Mouse (Mus musculus) right cerebral cortex, postnatal 36 days (tissue): Measurements from ENCODE around the gene Kcnq2.

ENCODE experiments used
- DNase-seq, 2 experiments: peaks; one replicate each; pipeline ENCODE4 v3.0.0; 2022; ENCODE audit warnings: low spot score in 2 of 2, mixed read lengths in 1 of 2

Gene Kcnq2

DNA sequence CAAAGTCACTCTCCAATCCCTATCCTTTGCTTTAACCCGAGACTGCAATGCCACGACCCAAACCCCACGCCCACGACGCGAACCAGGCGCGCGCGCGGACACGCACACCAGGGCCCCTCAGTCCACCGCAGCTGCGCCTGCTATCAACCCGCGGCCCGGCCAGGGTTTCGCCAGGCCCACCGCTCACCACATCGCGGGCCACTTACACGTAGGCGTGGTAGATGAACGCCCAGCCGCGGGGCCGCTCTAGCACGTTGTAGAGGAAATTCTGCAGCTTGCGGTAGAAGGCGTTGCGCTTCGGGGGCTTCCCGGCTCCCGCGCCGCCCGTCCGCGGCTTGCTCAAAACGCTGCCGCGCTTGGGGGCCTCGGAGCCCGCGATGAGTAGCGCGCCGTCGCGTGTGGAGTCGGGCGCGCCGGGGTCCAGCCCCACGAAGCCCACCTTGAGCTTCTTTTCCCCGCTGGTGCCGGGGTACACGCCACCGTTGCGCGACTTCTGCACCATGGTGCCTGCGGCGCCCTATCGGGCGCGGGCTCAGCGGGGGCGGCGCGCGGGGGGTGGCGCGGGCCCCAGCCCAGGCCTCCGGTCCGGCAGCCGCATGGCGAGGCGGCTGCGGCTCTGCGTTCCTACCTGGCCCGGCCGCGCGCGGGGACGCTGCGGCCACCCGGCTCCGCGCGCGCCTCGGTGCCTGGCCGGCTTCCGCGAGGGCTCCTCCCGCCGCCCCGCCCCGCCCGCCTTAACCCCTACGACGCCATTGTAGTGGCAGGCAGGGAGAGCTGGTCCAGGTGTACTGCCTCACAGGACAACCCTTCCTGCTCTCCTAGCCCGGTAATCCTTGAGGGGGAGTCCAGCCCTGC lies at the start of gene Kcnq2:
Gene Kcnq2, minus strand, starts transcription at position 710 of the 855 bp plus-strand sequence.
- DNase-seq, result no peak

DNA sequence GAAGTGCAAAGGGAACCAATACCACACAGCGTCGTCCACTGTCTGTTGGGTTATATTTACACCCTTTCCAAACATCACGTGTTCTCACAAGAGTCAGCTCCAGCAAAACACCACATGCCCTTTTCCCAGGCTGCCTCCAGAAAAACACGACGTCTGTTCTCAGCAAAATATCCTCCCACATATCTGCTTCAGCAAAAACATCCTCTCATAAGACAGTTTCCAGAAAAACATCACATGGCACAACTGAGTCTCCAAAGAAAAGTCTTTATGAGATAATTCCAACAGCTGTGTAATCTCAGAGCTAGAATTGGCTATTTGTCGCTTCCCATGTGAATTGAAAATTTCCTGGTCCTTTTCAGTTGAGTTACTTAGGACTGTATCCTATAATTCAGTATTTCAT lies 45.8 kb upstream of the Kcnq2 start:
- DNase-seq, result no peak

DNA sequence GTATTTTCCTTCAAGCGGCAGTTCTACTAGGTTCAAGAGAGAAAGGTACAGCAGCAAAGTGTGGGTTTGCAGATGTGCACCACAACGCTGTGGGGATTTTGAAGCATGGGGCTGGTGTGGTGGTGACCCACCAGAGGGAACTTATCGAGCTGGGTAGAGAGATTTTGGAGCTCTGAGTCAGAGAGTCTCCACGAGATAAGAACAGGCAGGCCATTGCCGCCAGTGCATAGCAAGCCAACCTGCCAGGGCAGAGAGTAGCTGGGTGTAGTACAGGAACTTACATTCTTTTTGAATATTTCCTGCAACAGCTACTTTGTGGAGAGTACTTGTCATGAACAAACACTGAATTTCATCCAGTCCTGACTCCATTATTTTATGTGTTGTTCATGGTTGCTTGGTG lies 43.4 kb upstream of the Kcnq2 start:
- no peak for DNase-seq

DNA sequence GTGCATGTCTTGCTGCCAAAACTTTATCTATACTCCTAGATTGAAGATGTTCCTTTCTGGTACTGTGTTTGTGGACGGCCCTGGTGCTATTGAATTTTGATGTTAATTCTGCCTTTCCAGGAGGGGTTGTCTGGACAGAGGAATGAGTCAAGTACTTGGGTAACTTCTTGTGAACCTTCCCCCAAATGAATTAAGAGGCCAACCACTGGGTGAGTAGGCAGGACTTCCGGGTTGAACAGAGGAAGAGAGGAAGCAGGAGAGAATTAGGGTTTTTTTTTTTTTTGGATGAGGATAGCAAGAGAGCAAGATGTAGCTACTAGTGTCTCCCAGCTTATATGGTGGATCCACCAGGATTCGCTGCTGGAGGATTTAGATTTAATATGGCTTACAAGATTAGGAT lies 42.9 kb upstream of the Kcnq2 start:
- no peak for DNase-seq

DNA sequence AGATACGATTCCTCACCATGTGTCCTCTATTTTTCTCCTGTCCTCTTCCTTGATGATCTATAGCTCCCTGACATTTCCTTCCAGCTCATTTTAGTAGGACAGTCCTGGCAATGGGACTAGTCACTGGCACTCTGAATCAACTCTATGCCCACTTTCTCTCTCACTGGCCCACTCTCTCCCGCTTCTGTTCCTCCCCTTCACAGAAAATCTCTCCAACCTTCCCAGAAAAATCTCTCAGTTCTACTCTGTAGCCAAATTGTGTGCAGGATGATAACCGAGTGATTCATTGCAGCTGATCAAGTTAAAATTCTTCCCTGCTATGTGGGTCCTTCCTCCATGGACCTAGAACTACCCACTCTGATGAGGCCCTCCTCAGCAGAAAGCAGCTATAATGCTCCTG lies 39.5 kb upstream of the Kcnq2 start:
- no peak for DNase-seq

DNA sequence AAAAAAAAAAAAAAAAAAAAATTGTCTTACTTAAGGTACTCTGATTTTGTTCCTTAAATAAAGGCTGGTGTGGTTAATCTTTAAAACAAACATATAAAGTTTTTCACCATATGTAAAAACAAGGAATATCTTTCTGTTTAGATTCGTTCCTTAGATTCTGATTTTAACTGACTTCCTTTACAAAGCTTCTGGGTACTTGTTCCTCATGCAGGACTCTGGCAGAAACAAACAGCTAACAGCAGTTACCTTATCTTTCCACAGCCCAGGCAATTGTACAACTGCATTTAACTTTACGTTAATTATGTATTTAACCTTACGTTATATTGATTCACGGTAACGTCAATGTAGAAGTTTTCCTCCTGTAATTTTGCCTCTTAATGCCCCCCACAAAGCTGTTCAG lies 31.4 kb upstream of the Kcnq2 start:
- no peak for DNase-seq

DNA sequence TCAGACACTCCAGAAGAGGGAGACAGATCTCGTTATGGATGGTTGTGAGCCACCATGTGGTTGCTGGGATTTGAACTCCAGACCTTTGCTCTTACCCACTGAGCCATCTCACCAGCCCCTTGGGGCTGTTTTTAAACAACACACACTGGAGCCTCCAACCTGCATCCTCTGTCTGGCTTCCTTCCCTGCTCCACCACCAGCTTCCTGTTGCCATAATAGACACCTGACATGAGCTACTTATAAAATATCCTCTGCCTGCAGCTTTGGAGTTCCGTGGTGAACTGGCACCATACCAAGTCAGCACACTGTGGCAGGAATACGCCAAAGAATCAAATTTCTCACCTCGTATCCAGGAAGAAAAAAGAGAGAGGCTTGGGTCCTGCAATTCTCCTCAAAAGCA lies 25.7 kb upstream of the Kcnq2 start:
- DNase-seq, result peak in 1 of 2 experiments; percentile 10

DNA sequence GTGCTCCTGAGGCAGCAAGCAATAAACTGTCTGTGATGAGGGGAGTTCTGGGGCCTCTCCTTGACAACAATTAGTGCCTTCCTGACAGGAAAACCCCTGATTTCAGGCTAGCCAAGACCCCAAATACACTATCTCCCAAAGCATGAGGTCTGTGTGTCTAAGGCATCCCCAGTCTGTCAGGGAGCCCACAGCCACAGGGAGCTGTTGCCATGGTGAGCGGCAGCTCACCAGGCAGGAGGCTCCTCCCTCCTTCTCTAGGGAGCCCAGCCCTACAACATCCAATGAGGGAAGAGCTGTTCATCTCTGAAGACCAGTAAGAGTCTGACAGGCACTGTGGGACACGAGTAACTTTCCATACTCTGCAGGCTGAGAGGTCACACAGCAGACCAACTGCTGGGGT lies 24.7 kb upstream of the Kcnq2 start:
- DNase-seq, result peak; percentile 66 to 84

DNA sequence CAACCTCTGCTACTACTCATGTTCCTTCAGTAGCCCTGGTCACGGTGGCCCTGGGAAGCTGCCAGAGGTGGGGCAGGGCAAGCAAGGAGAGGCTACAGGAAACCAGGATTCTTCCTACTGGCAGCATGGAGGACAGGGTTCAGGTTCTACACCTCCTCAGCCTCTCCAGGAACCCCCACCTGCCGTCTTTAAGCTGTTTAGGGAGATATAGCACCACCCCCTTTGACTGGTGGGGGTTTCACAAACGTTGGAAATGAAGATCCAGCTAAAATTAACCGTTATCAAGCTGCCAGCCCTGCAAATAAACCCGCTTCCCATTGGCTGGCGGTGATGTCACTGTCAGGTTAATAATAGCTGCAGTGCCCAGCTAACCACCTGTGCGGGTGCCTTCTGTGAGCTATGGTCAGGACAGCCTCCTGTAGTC lies 24.0 kb upstream of the Kcnq2 start:
- peak; percentile 83 to 90 for DNase-seq

DNA sequence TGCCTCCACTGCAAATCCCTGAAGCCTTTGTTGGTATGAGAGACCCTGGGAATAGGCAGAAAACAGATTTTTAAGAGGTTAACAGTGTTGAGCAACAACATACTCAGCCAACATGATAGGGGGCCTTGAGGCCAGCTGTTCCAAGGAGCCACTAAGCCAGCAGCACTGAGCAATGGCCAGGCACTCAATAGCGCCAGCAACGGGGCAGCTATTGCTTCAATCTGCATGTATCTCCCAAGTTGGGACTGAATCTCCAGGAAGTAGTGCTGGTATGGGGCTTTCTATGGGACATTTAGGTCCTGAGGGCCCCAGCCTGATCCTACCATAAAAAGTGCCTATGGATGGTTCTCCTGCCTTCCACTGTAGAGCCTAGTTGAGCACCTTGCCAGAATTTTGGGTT lies 23.4 kb upstream of the Kcnq2 start:
- no peak for DNase-seq

DNA sequence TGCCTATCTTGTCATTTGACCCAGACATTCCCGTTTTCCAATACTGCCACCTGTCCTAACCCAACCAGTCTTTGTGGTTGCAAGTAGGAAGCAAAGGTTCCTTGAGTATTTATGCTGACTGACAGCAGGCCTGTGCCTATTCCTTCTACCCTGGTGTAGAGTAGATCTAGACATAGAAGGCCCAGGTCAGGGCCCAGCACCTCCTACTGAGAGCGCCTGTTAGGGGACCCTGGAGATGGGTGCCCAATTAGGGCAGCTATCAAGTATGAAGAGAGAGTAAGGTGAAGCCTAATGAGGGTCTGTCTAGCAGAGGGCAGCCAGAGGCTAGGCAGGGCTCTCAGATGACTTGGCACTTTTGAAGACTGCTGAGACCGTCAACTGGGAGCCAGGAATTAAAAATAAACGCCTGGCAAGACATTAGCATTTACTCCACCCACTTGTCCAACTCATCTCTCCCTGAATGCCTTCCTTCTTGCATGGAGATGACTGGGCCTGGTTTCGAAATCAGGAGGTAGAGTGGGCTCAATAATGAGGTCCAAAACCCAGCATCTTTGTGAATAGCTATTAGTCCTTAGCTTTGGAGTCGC lies 22.7 kb upstream of the Kcnq2 start:
- peak in 1 of 2 experiments; percentile 23 for DNase-seq

DNA sequence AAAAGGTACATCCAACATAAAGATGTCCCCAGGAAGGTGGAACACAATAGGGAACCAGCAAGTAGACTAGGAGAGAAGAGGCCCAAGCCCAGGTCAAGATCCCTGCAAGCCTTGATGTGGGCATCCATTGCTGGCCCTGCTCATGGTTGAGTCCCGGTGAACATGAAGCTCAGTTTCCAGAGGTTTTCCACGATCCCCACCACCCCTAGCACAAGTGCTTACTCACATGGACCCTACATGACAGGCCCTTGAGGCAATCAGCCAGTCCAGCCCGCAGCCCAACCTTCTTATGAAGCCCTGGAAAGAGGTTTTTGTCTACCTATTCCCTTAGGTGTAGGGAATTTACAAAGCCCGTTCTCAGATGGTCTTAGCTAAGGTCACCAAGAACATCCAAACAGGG lies 22.1 kb upstream of the Kcnq2 start:
- no peak for DNase-seq

DNA sequence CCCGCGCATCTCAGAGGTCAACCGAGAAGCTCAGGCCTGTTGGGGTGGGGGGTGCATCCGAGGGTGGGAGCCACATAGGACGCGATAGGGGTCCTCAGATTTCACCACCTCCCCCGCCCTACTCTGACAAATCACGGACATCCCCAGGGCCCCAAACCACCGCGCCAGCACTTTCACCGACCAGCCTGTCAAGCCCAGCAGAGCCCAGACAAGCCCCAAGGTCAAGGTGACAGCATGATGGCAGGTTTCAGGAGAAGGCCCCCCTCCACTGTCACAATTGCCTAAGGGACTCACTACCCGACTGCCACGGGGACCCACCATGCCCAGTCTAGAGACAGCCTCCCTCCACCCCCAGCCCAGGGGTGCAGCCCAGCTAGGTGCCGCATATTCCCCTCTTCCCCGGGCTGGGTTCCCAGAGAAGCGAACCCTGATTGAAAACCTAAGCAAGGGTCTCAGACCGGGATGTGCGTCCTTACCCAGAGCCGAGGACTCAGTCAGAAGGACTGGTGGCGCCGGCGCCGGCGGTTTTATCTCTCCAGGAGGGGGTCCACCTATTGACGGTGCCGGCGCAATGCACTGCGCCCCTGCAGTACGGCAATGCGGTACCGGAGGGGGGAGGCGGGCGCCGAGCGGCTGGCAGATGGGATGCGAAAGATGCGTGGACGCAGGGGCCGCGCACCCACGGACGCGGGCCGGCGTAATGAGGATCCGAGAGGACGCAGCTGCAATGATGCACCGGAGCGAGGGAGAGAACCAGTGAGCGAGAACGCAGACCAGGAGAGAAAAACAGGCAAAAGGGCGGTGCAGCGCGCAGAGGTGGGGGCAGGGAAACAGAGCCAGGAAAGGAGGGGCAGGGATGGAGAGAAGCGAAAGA lies 21.4 kb upstream of the Kcnq2 start, which contains the start of gene Eef1a2:
Gene Eef1a2, minus strand, starts transcription at position 767 of the 874 bp plus-strand sequence.
- peak; percentile 87 to 88 for DNase-seq

DNA sequence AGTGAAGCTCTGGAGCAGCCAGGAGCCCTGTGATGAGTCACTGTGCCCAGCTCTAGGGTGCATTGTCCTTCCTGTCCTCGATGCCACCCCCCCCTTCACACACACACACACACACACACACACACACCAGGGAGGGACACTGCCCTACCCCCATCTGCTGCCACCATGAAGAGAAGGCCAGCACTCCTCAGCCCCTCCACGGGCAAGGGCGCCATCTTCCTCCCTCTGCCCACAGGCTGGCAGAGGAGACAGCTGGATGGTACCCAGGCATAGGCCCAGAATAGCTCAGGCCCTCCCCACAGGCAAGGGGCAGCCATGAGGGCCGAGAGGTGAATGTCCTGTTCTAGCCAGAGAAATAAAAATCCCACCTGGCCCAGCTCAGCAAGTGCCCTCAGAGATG lies 20.7 kb upstream of the Kcnq2 start:
- DNase-seq, result peak in 1 of 2 experiments; percentile 34

DNA sequence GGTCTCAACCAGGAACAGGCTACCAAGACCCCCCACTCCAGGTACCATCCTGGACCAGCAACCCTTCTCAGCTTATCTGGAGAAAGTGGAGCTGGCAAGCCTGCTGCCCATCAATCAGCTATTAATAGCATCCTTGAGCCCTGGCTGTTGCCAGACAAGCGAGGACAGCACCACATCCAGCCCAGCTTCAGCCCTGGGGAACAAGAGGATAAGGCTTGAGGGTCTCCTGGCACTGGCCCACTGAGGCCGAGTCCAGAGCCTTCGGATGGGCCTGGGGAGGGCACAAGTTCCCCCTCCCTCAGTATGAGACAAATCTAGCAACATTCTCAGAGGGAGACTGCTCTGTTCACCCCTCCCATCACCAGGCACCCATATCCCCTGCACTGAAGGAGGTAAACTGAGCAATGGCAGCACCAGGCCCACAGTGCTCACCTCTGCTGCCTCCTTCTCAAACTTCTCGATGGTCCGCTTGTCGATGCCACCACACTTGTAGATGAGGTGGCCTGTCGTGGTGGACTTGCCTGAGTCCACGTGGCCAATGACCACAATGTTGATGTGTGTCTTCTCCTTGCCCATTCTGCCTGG lies 19.8 kb upstream of the Kcnq2 start:
- no peak for DNase-seq

DNA sequence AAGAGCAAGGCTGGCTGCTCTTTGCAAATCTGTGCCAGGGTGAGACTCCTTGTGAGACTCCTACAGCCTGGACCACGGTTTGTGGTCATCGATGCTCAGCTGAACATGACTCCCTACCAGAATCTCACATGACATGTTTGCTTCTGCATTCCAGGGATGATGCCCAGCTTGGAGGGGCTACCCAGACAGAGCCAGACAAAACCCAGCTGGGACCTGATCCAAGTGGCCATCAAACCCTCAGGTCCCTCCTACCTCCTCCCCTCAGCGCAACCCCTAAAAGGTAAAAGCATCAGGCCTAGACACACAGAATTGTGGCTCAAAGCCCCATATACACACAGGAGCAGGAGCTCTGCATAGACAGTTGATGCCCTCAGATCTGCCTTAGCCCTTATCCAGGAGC lies 19.3 kb upstream of the Kcnq2 start:
- no peak for DNase-seq

DNA sequence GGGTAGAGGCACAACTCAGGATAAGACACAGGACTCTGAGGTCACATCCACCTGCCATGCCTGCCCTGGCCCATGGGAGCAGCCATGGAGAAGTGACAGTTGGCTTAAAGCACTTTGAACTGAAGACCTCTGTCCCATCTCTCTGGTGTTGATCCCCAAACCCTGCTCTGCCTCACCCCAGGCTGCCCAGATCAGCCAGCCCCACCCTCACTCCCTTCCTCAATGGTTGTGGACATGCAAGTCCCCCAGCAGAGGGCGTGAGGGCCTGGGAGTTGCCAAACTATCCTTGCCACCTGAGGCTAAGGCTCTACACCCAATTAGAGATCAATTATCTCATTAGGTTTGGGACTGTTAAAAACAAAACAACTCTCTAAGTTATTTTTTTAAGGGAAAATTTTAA lies 18.7 kb upstream of the Kcnq2 start:
- DNase-seq, result peak in 1 of 2 experiments; percentile 19

DNA sequence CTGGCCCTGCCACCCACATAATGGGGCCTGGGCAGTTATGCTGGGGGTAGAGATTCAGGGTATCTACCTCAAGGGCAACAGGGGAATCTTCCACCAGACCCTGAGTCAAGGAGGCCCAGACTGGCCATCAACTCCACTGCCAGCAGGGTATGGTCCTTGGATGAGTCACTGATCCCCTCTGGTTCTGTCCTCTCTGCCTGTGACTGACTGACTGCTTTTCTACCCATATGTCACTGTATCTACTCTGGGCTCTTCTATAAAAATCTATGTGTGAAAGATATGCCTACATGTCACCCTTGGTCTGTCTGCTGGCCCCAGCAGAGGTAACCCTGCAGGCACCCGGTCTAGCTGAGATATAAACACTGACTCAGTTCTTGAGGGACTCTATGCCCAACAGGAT lies 18.0 kb upstream of the Kcnq2 start:
- DNase-seq, result no peak

DNA sequence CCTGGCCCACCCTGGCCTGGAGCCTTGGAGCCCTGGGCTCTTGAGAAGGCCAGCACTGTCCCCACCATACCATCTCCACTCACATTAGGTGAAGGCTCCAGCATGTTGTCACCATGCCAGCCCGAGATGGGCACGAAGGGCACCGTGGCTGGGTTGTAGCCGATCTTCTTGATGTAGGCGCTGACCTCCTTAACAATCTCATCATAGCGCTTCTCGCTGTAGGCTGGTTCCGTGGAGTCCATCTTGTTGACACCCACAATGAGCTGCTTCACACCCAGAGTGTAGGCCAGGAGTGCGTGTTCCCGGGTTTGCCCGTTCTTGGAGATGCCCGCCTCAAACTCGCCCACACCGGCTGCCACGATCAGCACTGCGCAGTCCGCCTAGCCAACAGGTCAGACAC lies 17.6 kb upstream of the Kcnq2 start:
- peak in 1 of 2 experiments; percentile 38 for DNase-seq

DNA sequence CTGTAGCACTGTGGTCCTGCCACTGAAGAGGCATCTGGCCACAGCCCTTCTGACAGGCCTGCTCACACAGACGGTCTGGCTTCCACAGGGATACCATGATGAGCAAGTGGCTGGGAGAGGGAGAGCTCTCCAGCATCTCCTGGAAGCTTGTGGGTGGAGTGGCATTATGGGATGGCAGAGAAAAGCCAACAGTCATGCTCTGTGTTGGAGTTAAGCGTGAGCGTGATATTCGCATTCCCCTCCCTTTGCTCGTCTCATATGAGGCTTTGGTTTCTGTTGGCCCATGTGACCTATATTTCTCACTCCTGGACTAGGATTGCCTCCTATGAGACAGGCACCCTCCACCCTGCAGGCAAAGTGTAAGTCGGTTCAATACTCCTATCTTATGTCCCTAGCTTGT lies 15.2 kb upstream of the Kcnq2 start:
- peak in 1 of 2 experiments; percentile 68 for DNase-seq

DNA sequence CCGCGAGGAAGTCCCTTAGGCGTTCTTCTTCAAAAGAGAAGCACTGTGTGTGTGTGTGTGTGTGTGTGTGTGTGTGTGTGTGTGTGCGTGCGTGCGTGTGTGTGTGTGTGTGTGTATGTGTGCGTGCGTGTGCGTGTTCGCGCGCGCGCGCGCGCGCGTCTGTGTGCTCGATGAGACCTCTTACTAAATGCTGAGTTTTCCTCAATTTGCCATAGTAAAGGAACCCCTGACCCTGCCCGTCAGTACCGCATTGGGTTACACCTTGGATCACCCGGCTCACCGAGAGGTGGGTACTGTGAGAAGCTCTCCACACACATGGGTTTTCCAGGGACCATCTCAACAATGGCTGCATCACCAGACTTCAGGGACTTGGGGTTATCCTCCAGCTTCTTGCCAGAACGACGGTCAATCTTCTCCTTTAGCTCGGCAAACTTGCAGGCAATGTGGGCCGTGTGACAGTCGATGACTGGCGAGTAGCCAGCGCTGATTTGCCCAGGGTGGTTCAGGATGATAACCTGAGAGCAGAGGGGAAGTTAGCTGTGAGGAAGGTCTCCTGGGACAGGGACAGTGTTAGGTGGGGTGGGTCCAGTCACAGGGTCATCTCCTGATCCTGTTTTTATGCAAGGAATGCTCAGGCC lies 13.3 kb upstream of the Kcnq2 start:
- DNase-seq, result no peak
